Mouse (Mus musculus) CH12.LX (cell line): ENCODE results near the gene Arhgap35. TPM values are rescaled to one million over a fixed set of nuclear protein-coding genes. Genes with fewer than 3 reads are reported as not detected.
A peak's percentile ranks its signal among the peaks of the same experiment; 100 is the strongest.

Experiments
- DNase-seq: peaks from one replicate; pipeline ENCODE4 v3.0.0-alpha.2; 2013; ENCODE audit errors: extremely low read depth
- H3K27ac ChIP-seq: 2 replicates; pipeline ENCODE4 v1.5.1; 2012; ENCODE audit warnings: low read depth, mild to moderate bottlenecking, control low read depth, moderate library complexity; ENCODE audit not compliant: insufficient read depth
- H3K27me3 ChIP-seq: replicated peaks from 2 replicates; pipeline ENCODE3; 2012; ENCODE audit warnings: inconsistent platforms
- H3K36me3 ChIP-seq, 2 experiments: replicated peaks in 1 of 2; 2 replicates each; pipeline versions ENCODE3 to v1.6.1; 2012; ENCODE audit warnings: inconsistent platforms in 1 of 2, low read length in 1 of 2, mild to moderate bottlenecking in 1 of 2, mixed read lengths in 1 of 2, moderate library complexity in 1 of 2; ENCODE audit not compliant: control insufficient read depth in 1 of 2, insufficient read depth in 1 of 2
- H3K4me1 ChIP-seq, 2 experiments: 2 replicates each; pipeline ENCODE4 v1.6.1; 2012; ENCODE audit warnings: inconsistent platforms in 1 of 2, moderate library complexity in 1 of 2; ENCODE audit not compliant: insufficient read depth in 2 of 2, control insufficient read depth in 1 of 2
- H3K4me2 ChIP-seq: 2 replicates; pipeline ENCODE4 v1.6.1; 2012; ENCODE audit warnings: low read depth, mild to moderate bottlenecking, control low read depth; ENCODE audit not compliant: poor library complexity, insufficient read depth, severe bottlenecking
- H3K4me3 ChIP-seq, 3 experiments: fragments of 150-350 bp in 1 of 3; sonication (generic) in 1 of 3; replicated peaks in 1 of 3; 2 replicates each; pipeline versions ENCODE3 to v1.5.1; 2011 to 2012; ENCODE audit warnings: low read depth in 2 of 3, low read length in 2 of 3, mild to moderate bottlenecking in 2 of 3, moderate library complexity in 2 of 3, control low read depth in 1 of 3, improper control_type of control experiment in 1 of 3, inconsistent platforms in 1 of 3, mixed read lengths in 1 of 3; ENCODE audit not compliant: poor library complexity in 1 of 3
- H3K79me2 ChIP-seq: replicated peaks from 2 replicates; pipeline ENCODE4 v1.6.1; 2012; ENCODE audit warnings: mild to moderate bottlenecking, moderate library complexity; ENCODE audit not compliant: control insufficient read depth, poor library complexity, insufficient read depth, severe bottlenecking; ENCODE audit errors: extremely low read depth
- H3K9ac ChIP-seq: 2 replicates; pipeline ENCODE4 v1.6.1; 2012; ENCODE audit warnings: low read depth, mild to moderate bottlenecking, control low read depth, moderate library complexity; ENCODE audit not compliant: insufficient read depth
- H3K9me3 ChIP-seq: replicated peaks from 2 replicates; pipeline ENCODE3; 2012; ENCODE audit warnings: low read length, inconsistent platforms, mixed read lengths
- BHLHE40 ChIP-seq: IDR thresholded peaks from 2 replicates; pipeline ENCODE4 v1.6.1; 2011; ENCODE audit warnings: mild to moderate bottlenecking, low read depth, low read length, improper control_type of control experiment
- CHD1 ChIP-seq: IDR thresholded peaks from 2 replicates; pipeline ENCODE4 v1.6.1; 2012; ENCODE audit warnings: low read depth, low read length, improper control_type of control experiment, inconsistent platforms
- CHD2 ChIP-seq: IDR thresholded peaks from 2 replicates; pipeline ENCODE4 v1.6.1; 2011; ENCODE audit warnings: low read length, improper control_type of control experiment
- CTCF ChIP-seq, 2 experiments: IDR thresholded peaks in 1 of 2; conservative IDR thresholded peaks in 1 of 2; 2 replicates each; pipeline ENCODE4 v1.5.1; 2011 to 2012; ENCODE audit warnings: low read depth in 2 of 2, low read length in 2 of 2, improper control_type of control experiment in 1 of 2, inconsistent platforms in 1 of 2, mild to moderate bottlenecking in 1 of 2, moderate library complexity in 1 of 2
- E2F4 ChIP-seq: IDR thresholded peaks from 2 replicates; pipeline ENCODE4 v1.6.1; 2011; ENCODE audit warnings: low read depth, low read length, improper control_type of control experiment; ENCODE audit not compliant: insufficient replicate concordance
- ELF1 ChIP-seq: IDR thresholded peaks from 2 replicates; pipeline ENCODE4 v1.6.1; 2014; ENCODE audit warnings: low read depth, mild to moderate bottlenecking, inconsistent platforms, low read length, improper control_type of control experiment
- EP300 ChIP-seq: IDR thresholded peaks from 2 replicates; pipeline ENCODE4 v1.6.1; 2011; ENCODE audit warnings: low read length, improper control_type of control experiment
- ETS1 ChIP-seq: conservative IDR thresholded peaks from 2 replicates; pipeline ENCODE4 v1.6.1; 2012; ENCODE audit warnings: low read depth, mild to moderate bottlenecking, inconsistent platforms, low read length, improper control_type of control experiment, moderate library complexity
- GABPA ChIP-seq: IDR thresholded peaks from 2 replicates; pipeline ENCODE4 v1.6.1; 2012; ENCODE audit warnings: low read depth, low read length, improper control_type of control experiment, inconsistent platforms; ENCODE audit not compliant: insufficient replicate concordance
- HCFC1 ChIP-seq: IDR thresholded peaks from 2 replicates; pipeline ENCODE4 v1.6.1; 2012; ENCODE audit warnings: low read depth, mild to moderate bottlenecking, inconsistent platforms, low read length, improper control_type of control experiment
- IRF4 ChIP-seq: IDR thresholded peaks from 2 replicates; pipeline ENCODE4 v1.6.1; 2014; ENCODE audit warnings: low read depth, mild to moderate bottlenecking, inconsistent platforms, low read length, improper control_type of control experiment
- JUN ChIP-seq: IDR thresholded peaks from 2 replicates; pipeline ENCODE4 v1.6.1; 2011; ENCODE audit warnings: low read depth, mild to moderate bottlenecking, low read length, improper control_type of control experiment, moderate library complexity; ENCODE audit not compliant: insufficient read depth
- JUND ChIP-seq: conservative IDR thresholded peaks from 2 replicates; pipeline ENCODE4 v1.6.1; 2011; ENCODE audit warnings: low read depth, low read length, improper control_type of control experiment
- KAT2A ChIP-seq: IDR thresholded peaks from 2 replicates; pipeline ENCODE4 v1.6.1; 2012; ENCODE audit warnings: low read length, improper control_type of control experiment, inconsistent platforms; ENCODE audit not compliant: insufficient replicate concordance
- MAFK ChIP-seq: IDR thresholded peaks from 2 replicates; pipeline ENCODE4 v1.6.1; 2011; ENCODE audit warnings: low read length, improper control_type of control experiment; ENCODE audit not compliant: insufficient replicate concordance
- MAX ChIP-seq: IDR thresholded peaks from 2 replicates; pipeline ENCODE4 v1.6.1; 2011; ENCODE audit warnings: low read length, improper control_type of control experiment
- MAZ ChIP-seq: IDR thresholded peaks from 2 replicates; pipeline ENCODE4 v1.6.1; 2012; ENCODE audit warnings: low read depth, mild to moderate bottlenecking, inconsistent platforms, low read length, improper control_type of control experiment, moderate library complexity
- MEF2A ChIP-seq: IDR thresholded peaks from 2 replicates; pipeline ENCODE4 v1.6.1; 2014; ENCODE audit warnings: low read depth, mild to moderate bottlenecking, inconsistent platforms, low read length, improper control_type of control experiment, borderline replicate concordance
- MXI1 ChIP-seq: IDR thresholded peaks from 2 replicates; pipeline ENCODE4 v1.6.1; 2011; ENCODE audit warnings: mild to moderate bottlenecking, low read depth, low read length, improper control_type of control experiment
- MYC ChIP-seq: IDR thresholded peaks from 2 replicates; pipeline ENCODE4 v1.6.1; 2011; ENCODE audit warnings: low read depth, mild to moderate bottlenecking, improper control_type of control experiment, low read length
- NELFE ChIP-seq: IDR thresholded peaks from 2 replicates; pipeline ENCODE4 v1.6.1; 2011; ENCODE audit warnings: low read depth, low read length, improper control_type of control experiment
- NRF1 ChIP-seq: IDR thresholded peaks from 2 replicates; pipeline ENCODE4 v1.6.1; 2014; ENCODE audit warnings: low read depth, mild to moderate bottlenecking, inconsistent platforms, low read length, improper control_type of control experiment, moderate library complexity
- PAX5 ChIP-seq: IDR thresholded peaks from 2 replicates; pipeline ENCODE4 v1.6.1; 2012; ENCODE audit warnings: low read length, inconsistent platforms, mixed read lengths
- POLR2A ChIP-seq: IDR thresholded peaks from 2 replicates; pipeline ENCODE4 v1.6.1; 2011; ENCODE audit warnings: low read depth, mild to moderate bottlenecking, improper control_type of control experiment, low read length
- POLR2AphosphoS2 ChIP-seq: IDR thresholded peaks from 2 replicates; pipeline ENCODE4 v1.6.1; 2011; ENCODE audit warnings: low read depth, low read length, improper control_type of control experiment
- RAD21 ChIP-seq: IDR thresholded peaks from 2 replicates; pipeline ENCODE4 v1.6.1; 2011; ENCODE audit warnings: low read depth, mild to moderate bottlenecking, low read length, improper control_type of control experiment, moderate library complexity
- RCOR1 ChIP-seq: conservative IDR thresholded peaks from 2 replicates; pipeline ENCODE4 v1.6.1; 2012; ENCODE audit warnings: low read depth, mild to moderate bottlenecking, inconsistent platforms, low read length, improper control_type of control experiment
- SIN3A ChIP-seq: IDR thresholded peaks from 2 replicates; pipeline ENCODE4 v1.6.1; 2012; ENCODE audit warnings: low read length, improper control_type of control experiment, inconsistent platforms
- SMC3 ChIP-seq: IDR thresholded peaks from 2 replicates; pipeline ENCODE4 v1.6.1; 2011; ENCODE audit warnings: low read depth, low read length, improper control_type of control experiment
- TBP ChIP-seq: conservative IDR thresholded peaks from 2 replicates; pipeline ENCODE4 v1.6.1; 2011; ENCODE audit warnings: low read depth, low read length, improper control_type of control experiment
- TCF12 ChIP-seq: IDR thresholded peaks from 2 replicates; pipeline ENCODE4 v1.6.1; 2014; ENCODE audit warnings: low read depth, mild to moderate bottlenecking, inconsistent platforms, low read length, improper control_type of control experiment
- UBTF ChIP-seq: IDR thresholded peaks from 2 replicates; pipeline ENCODE4 v1.6.1; 2012; ENCODE audit warnings: low read depth, mild to moderate bottlenecking, inconsistent platforms, low read length, improper control_type of control experiment, moderate library complexity
- USF1 ChIP-seq: IDR thresholded peaks from 2 replicates; pipeline ENCODE4 v1.6.1; 2014; ENCODE audit warnings: low read depth, mild to moderate bottlenecking, inconsistent platforms, low read length, improper control_type of control experiment
- USF2 ChIP-seq: conservative IDR thresholded peaks from 2 replicates; pipeline ENCODE4 v1.6.1; 2011; ENCODE audit warnings: low read depth, low read length, improper control_type of control experiment
- ZC3H11A ChIP-seq: IDR thresholded peaks from 2 replicates; pipeline ENCODE4 v1.6.1; 2012; ENCODE audit warnings: low read depth, mild to moderate bottlenecking, inconsistent platforms, low read length, improper control_type of control experiment
- ZKSCAN1 ChIP-seq: IDR thresholded peaks from 2 replicates; pipeline ENCODE4 v1.6.1; 2012; ENCODE audit warnings: low read depth, inconsistent platforms, low read length, improper control_type of control experiment, borderline replicate concordance
- ZMIZ1 ChIP-seq: IDR thresholded peaks from 2 replicates; pipeline ENCODE4 v1.6.1; 2012; ENCODE audit warnings: low read depth, mild to moderate bottlenecking, inconsistent platforms, low read length, improper control_type of control experiment
- ZNF384 ChIP-seq: IDR thresholded peaks from 2 replicates; pipeline ENCODE4 v1.6.1; 2012; ENCODE audit warnings: low read depth, low read length, improper control_type of control experiment, inconsistent platforms
- dilution Hi-C: fragments of 300-500 bp; cut with MboI; formaldehyde crosslinking; loops from 2 replicates; pipeline ENCODE4 v1.14.3; 2020; ENCODE audit warnings: low sequenced_read_pairs; ENCODE audit not compliant: extremely low pct_unique_long_range_greater_than_20kb, extremely low pct_ligation_motif_present
- in situ Hi-C: fragments of 300-500 bp; cut with MboI; formaldehyde crosslinking; loops from 3 replicates; pipeline ENCODE4 v1.14.3; 2019; ENCODE audit warnings: low sequenced_read_pairs, low pct_ligation_motif_present, low pct_unique_long_range_greater_than_20kb, mixed read lengths
- polyA plus RNA-seq: library from polyadenylated mRNA; unstranded; fragments of >175 nt; gene quantifications from 2 replicates; pipeline ENCODE4 v1.2.1, GENCODE M21; 2012; ENCODE audit warnings: low read depth; ENCODE audit not compliant: insufficient read length
- total RNA-seq, 2 experiments: library from RNA; depleted of rRNA; stranded (reverse); fragments of 300-350 nt in 1 of 2; fragments of >200 nt in 1 of 2; gene quantifications; 2 replicates each; pipeline ENCODE4 v1.2.3; 2012 to 2014

Arhgap35 gene
- total and polyA plus RNA-seq, 3 experiments: 3.0 to 7.2 (median 5.3) TPM

DNA sequence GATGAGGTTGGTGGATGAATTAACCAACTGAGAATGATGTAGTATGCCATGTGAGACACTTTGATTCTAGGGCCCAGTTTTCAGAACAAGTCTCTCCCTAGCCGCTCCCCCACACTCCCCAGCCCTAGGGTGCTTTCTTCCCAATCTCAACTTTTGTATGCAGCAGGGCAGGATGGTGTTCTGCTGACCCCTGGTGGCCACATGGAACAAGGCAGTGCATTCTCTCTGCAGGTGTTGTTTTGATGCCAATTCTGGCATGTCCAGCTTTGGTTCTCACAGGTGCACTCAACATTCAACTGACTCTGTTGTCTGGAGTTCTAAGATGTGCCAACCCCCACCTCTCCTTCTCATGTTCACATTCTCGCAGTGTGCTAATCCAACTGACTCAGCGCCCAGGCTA is 123.0 kb downstream of the Arhgap35 start:
- Histone ChIP-seq H3K36me3 (peaks cover 5 to 22% of the 10 kb centered on the region in 2 experiments), H3K9me3 (no peaks in the 10 kb centered on the region), H3K79me2 (no peaks in the 10 kb centered on the region), H3K27ac (no peak overlapping the region), H3K9ac (no peak overlapping the region), H3K27me3 (no peaks in the 10 kb centered on the region), H3K4me3 (no peak overlapping the region), H3K4me2 (no peak overlapping the region), H3K4me1 (peaks cover 0 to 22% of the 10 kb centered on the region in 2 experiments; a peak in 2 of 4 replicates)
- DNase-seq: peak; percentile 70
- dilution Hi-C loops: no loop called here
- no peak for TF ChIP-seq PAX5
- TF ChIP-seq CHD1: no peak
- TF ChIP-seq MXI1: no peak
- no peak for TF ChIP-seq RCOR1
- TF ChIP-seq UBTF: no peak
- TF ChIP-seq JUND: no peak
- no peak for TF ChIP-seq BHLHE40
- peak; percentile 85 for TF ChIP-seq SMC3
- no peak for TF ChIP-seq ETS1
- TF ChIP-seq ZC3H11A: 0 out of 2 replicates have a peak, but pooled peaks have one; percentile 34
- TF ChIP-seq ZKSCAN1: no peak
- no peak for TF ChIP-seq HCFC1
- TF ChIP-seq MAX: no peak
- TF ChIP-seq RAD21: peak; percentile 89
- no peak for TF ChIP-seq NRF1
- peak; percentile 42; the same call in 1 of the 2 replicates for TF ChIP-seq TCF12
- TF ChIP-seq CTCF (conservative IDR thresholded peaks at IDR 0.05 in 1 of 2, IDR thresholded peaks at IDR 0.05 in 1 of 2; ENCODE audit: low read depth in 2 of 2, low read length in 2 of 2): peak; percentile 94 to 97
- no peak for TF ChIP-seq MAFK
- no peak for TF ChIP-seq USF1
- no peak; the same call in 1 of the 2 replicates for TF ChIP-seq MYC
- TF ChIP-seq ELF1: no peak
- TF ChIP-seq POLR2AphosphoS2: no peak
- TF ChIP-seq KAT2A: no peak
- no peak; the same call in 1 of the 2 replicates for TF ChIP-seq NELFE
- no peak for TF ChIP-seq POLR2A
- TF ChIP-seq ZMIZ1: no peak
- TF ChIP-seq USF2: no peak
- TF ChIP-seq JUN: no peak
- peak; percentile 65; the same call in 1 of the 2 replicates for TF ChIP-seq MAZ
- peak; percentile 43; the same call in 1 of the 2 replicates for TF ChIP-seq IRF4
- no peak for TF ChIP-seq SIN3A
- no peak for TF ChIP-seq EP300
- TF ChIP-seq TBP: no peak
- no peak for TF ChIP-seq GABPA
- no peak for TF ChIP-seq CHD2
- TF ChIP-seq ZNF384: 0 out of 2 replicates have a peak, but pooled peaks have one; percentile 6
- peak; percentile 38; the same call in 1 of the 2 replicates for TF ChIP-seq MEF2A
- TF ChIP-seq E2F4: no peak
- in situ Hi-C loops: no loop called here
